Mouse (Mus musculus) 3T3-L1 (cell line): ENCODE measurements at regions not wholly inside any gene's neighbourhood (a gene's known extent, or its start where the extent isn't known, plus 50 kb on each side); places are given as distances from the start of the nearest gene placed in this dataset.
A peak's percentile ranks its signal among the peaks of the same experiment; 100 is the strongest.

Source experiments
- DNase-seq: peaks from one replicate; pipeline ENCODE4 v3.0.0-alpha.2; 2015; ENCODE audit warnings: low read depth, low spot score

GRCm38 (mm10) chr14:80657408-80657807 is 673.5 kb downstream of the Olfm4 start:
- DNase-seq, result peak; percentile 39

DNA sequence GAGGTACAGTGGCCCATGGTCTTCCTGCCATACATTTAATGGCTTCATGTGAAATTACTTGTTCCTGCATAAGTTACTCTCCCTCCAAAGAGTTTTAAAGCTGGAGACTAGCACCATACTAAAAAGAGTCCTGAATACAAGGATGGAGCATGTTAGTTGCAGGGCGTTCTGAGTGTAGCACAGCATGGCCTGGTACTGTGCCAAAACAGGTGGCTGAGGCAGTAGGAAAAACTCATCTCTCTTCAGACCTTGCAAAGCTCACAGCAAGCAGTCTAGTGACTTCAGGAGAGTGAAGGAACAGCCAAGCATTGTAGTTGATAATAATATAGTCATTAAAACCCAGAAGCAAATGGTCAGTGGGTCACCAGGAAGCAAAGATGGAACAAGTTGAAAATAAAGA is 699.0 kb downstream of the Olfm4 start:
- DNase-seq, result no peak

DNA sequence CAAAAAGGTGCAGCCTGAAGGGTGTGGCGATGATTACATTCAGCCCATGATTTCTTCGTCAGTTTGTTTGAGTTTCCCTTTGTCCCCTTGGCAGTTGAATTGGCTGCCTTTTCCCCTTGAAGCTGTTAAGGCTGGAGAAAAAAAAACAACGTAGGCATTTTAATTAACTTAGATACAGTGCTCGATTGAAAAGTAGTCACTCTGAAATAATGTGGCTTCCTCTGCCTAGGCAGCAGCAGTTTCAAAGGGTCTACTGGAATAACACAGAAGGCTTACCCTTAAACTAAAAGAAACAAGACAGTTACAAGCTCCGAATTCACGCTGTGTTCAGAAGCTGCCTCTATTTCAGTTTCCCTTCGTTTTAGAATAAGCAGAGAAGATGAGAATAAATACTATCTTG is 699.4 kb downstream of the Olfm4 start:
- DNase-seq, result no peak

DNA sequence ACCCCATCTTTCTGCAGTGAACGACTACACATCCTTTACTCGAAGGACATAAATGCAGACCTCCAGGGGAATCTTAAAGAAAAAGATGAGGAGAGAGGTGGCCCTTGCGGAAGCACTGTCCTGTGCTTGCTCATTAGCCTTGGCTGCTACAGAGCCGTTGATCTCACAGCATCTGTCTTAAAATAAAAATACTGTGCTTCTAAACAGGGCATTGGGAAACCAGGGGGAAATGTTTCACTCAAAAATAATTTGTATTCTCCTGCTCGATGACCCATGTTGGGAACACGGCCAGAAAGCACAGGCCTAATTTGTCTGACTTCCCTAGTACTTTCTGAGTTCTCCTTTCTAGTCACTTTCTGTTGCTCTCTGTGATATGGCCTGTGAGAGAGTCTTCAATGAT is 699.8 kb downstream of the Olfm4 start:
- DNase-seq, result no peak

DNA sequence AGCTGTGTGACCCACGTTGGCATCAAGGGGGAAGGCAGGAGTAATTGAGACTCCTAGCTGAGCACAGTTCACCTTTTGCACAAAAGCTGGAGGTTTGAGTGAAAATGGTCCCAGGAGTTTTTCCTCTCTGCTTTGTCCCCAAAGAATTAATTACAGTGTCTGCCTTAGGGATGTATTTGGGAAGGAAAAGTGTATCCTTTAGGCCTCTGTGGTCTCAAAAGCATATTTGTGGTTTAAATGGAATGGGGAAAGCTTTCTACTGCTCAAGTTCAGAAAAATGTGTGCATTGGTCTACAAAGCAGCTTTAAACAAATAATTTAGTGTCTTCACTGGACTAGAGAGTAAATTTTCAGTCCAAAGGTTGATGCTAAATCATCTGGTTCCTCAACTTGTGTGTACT is 706.6 kb downstream of the Olfm4 start:
- DNase-seq, result no peak

GRCm38 (mm10) chr14:80722766-80723531 is 739.1 kb downstream of the Olfm4 start:
- no peak for DNase-seq

DNA sequence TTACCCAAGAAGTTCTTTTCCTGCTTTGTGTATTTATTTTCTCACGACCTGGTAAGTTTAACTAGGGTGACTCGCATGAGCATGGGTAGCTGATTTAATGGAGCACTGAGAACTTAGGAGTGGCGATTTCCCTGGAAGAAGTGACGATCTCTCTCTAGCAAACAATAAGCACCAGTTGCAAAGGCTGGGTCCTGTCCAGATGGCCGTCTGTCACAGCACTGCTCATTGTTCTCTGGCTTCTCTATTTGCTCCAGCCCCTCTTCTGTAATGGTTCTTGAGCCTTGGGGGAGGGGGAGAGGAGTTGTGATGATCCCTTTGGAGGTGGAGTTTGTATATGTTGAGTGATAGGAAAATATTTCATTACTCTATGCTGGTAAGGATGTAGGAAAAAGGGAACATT is 747.3 kb downstream of the Olfm4 start:
- no peak for DNase-seq
